Mouse (Mus musculus) hindbrain, postnatal 0 days (tissue): ENCODE measurements around the gene Praf2. TPM values are rescaled to one million over a fixed set of nuclear protein-coding genes. Genes with fewer than 3 reads are reported as not detected.
"Not testable (repeated sequence)": the region's sequence is repeated elsewhere in the genome, so short reads cannot be mapped to it uniquely, and the experiment has no call there.

Experiments used
- ATAC-seq: fragments of 200-750 bp; cut with Nextera tagmentation; 2 replicates; pipeline ENCODE4 v1.8.0; 2017; ENCODE audit warnings: mild to moderate bottlenecking, moderate TSS enrichment, moderate library complexity
- DNase-seq: peaks from one replicate; pipeline ENCODE4 v3.0.0-alpha.2; 2015; ENCODE audit warnings: low spot score
- H3K27ac ChIP-seq: fragments of 300-500 bp; sonication (generic); 2 replicates; pipeline ENCODE4 v1.5.1; 2014; ENCODE audit warnings: mild to moderate bottlenecking
- H3K27me3 ChIP-seq: fragments of 300-500 bp; sonication (generic); 2 replicates; pipeline ENCODE4 v1.6.1; 2014; ENCODE audit warnings: low read length, mixed read lengths; ENCODE audit not compliant: insufficient read depth
- H3K36me3 ChIP-seq: fragments of 300-500 bp; sonication (generic); 2 replicates; pipeline ENCODE4 v1.6.1; 2014; ENCODE audit warnings: low read length, mixed read lengths; ENCODE audit not compliant: insufficient read depth
- H3K4me1 ChIP-seq: fragments of 300-500 bp; sonication (generic); 2 replicates; pipeline ENCODE4 v1.6.1; 2014; ENCODE audit warnings: antibody characterized with exemption, low read length, mixed read lengths; ENCODE audit not compliant: insufficient read depth
- H3K4me2 ChIP-seq: fragments of 300-500 bp; sonication (generic); 2 replicates; pipeline ENCODE4 v1.6.1; 2014; ENCODE audit warnings: low read depth, mild to moderate bottlenecking, low read length, moderate library complexity, mixed read lengths
- H3K4me3 ChIP-seq: fragments of 300-500 bp; sonication (generic); 2 replicates; pipeline ENCODE4 v1.5.1; 2014; ENCODE audit warnings: low read length
- H3K9ac ChIP-seq: fragments of 300-500 bp; sonication (generic); replicated peaks from 2 replicates; pipeline ENCODE4 v1.6.1; 2014; ENCODE audit warnings: mild to moderate bottlenecking, low read length, moderate library complexity, mixed read lengths
- H3K9me3 ChIP-seq: fragments of 300-500 bp; sonication (generic); 2 replicates; pipeline ENCODE4 v1.6.1; 2016; ENCODE audit warnings: low read length, mixed read lengths
- CTCF ChIP-seq: IDR thresholded peaks from 2 replicates; pipeline ENCODE4 v1.5.1; 2016; ENCODE audit warnings: antibody characterized with exemption, control low read depth, low read depth
- WGBS: fragments of 180-500 bp; shearing (Covaris S2); extraction: QIAGEN DNeasy Blood & Tissue Kit; methylation state at CpG from one replicate; pipeline ENCODE4 v1.1.7; 2014; 5-methylcytosine and 5-hydroxymethylcytosine counted together
- polyA plus RNA-seq: library from polyadenylated mRNA; unstranded; fragments of >200 nt; fragmentation: Nextera tagmentation; extraction: Ambion mirVana; gene quantifications from 2 replicates; pipeline ENCODE4 v1.2.1, GENCODE M21; 2015
- total RNA-seq: library from RNA; depleted of rRNA; stranded (reverse); fragments of >200 nt; gene quantifications from 2 replicates; pipeline ENCODE4 v1.2.3, GENCODE M21; 2014

The Praf2 gene
- total and polyA plus RNA-seq, 2 experiments from 2014 or later, result 134 TPM

- no peak overlapping the region for H3K9ac ChIP-seq
- H3K27me3 ChIP-seq, result no peaks in the 10 kb centered on the region
- DNase-seq (no peak), ATAC-seq (no peak)
- WGBS, result 89% methylated on average over 8 of the region's 8 CpGs
- H3K4me2 ChIP-seq, result no peak overlapping the region
- H3K4me1 ChIP-seq, result no peaks in the 10 kb centered on the region
- H3K4me3 ChIP-seq, result no peak overlapping the region
- H3K27ac ChIP-seq, result no peak overlapping the region
- H3K36me3 ChIP-seq, result no peaks in the 10 kb centered on the region
- no peak for TF ChIP-seq CTCF
- no peaks in the 10 kb centered on the region for H3K9me3 ChIP-seq
These were observed 17.2 kb downstream of the Praf2 start for GRCm38 (mm10) chrX:7745429-7745828.

GRCm38 (mm10) chrX:7750432-7751116 lies 22.3 kb downstream of the Praf2 start, which contains the start of gene Ccdc120:
Gene Ccdc120, minus strand, starts transcription at chrX:7750905.
- TF ChIP-seq CTCF, result no peak
- Histone ChIP-seq H3K9ac (peak within 1 kb of the TSS; percentile 67), H3K27ac (peak within 1 kb of the TSS; percentile 58; the same call in 1 of the 2 replicates), H3K27me3 (no peaks in the 10 kb centered on the region), H3K4me1 (no peaks in the 10 kb centered on the region), H3K4me3 (peak within 1 kb of the TSS; percentile 61), H3K9me3 (no peaks in the 10 kb centered on the region), H3K36me3 (no peaks in the 10 kb centered on the region), H3K4me2 (peak within 1 kb of the TSS; percentile 56)
- WGBS, result 19% methylated on average over 47 of the region's 56 CpGs
- ATAC-seq (peak; percentile 90), DNase-seq (peak; percentile 93)

- peak; percentile 35 for TF ChIP-seq CTCF
- ATAC-seq, result not testable (repeated sequence)
- peak; percentile 53 for DNase-seq
These were observed 25.4 kb downstream of the Praf2 start for GRCm38 (mm10) chrX:7753627-7754026.

GRCm38 (mm10) chrX:7762137-7762920 lies 34.1 kb downstream of the Praf2 start, which contains the start of gene Tfe3:
Gene Tfe3, plus strand, starts transcription at chrX:7762560.
- H3K36me3 ChIP-seq, result no peaks in the 10 kb centered on the region
- no peaks in the 10 kb centered on the region for H3K9me3 ChIP-seq
- H3K4me1 ChIP-seq, result no peaks in the 10 kb centered on the region
- H3K27me3 ChIP-seq, result no peaks in the 10 kb centered on the region
- DNase-seq, result peak; percentile 95
- TF ChIP-seq CTCF, result no peak
- peak within 1 kb of the TSS; percentile 63 for H3K4me2 ChIP-seq
- H3K4me3 ChIP-seq, result peak within 1 kb of the TSS; percentile 59
- ATAC-seq, result peak; percentile 97
- 0 out of 2 replicates have a peak within 1 kb of the TSS, but pooled peaks have one; percentile 45 for H3K27ac ChIP-seq
- WGBS, result 26% methylated on average over 38 of the region's 38 CpGs
- peak within 1 kb of the TSS; percentile 56 for H3K9ac ChIP-seq

More at GRCm38 (mm10) chrX:7753627-7754026, 25.4 kb downstream of the Praf2 start:
- not testable (repeated sequence) for H3K4me1 ChIP-seq, H3K4me3 ChIP-seq, H3K27ac ChIP-seq, H3K9me3 ChIP-seq, H3K27me3 ChIP-seq, H3K9ac ChIP-seq, H3K4me2 ChIP-seq, H3K36me3 ChIP-seq
- WGBS, result 19% methylated on average over 3 of the region's 3 CpGs

- peak overlapping the region; percentile 59 for H3K4me3 ChIP-seq
- H3K27me3 ChIP-seq, result no peaks in the 10 kb centered on the region
- H3K36me3 ChIP-seq, result no peaks in the 10 kb centered on the region
- no peaks in the 10 kb centered on the region for H3K9me3 ChIP-seq
- no peaks in the 10 kb centered on the region for H3K4me1 ChIP-seq
- 38% methylated on average over 21 of the region's 21 CpGs for WGBS
- ATAC-seq (no peak; the same call in 1 of the 2 replicates), DNase-seq (peak; percentile 2)
- peak overlapping the region; percentile 63 for H3K4me2 ChIP-seq
- peak overlapping the region; percentile 56 for H3K9ac ChIP-seq
- no peak for TF ChIP-seq CTCF
- 0 out of 2 replicates have a peak overlapping the region, but pooled peaks have one; percentile 45 for H3K27ac ChIP-seq
These were observed 34.6 kb downstream of the Praf2 start for GRCm38 (mm10) chrX:7762921-7763197.

- no peaks in the 10 kb centered on the region for H3K36me3 ChIP-seq
- no peaks in the 10 kb centered on the region for H3K4me1 ChIP-seq
- no peak for TF ChIP-seq CTCF
- H3K9ac ChIP-seq, result peak overlapping the region; percentile 56; the same call in 1 of the 2 replicates
- no peak overlapping the region for H3K27ac ChIP-seq
- H3K4me2 ChIP-seq, result peak overlapping the region; percentile 63
- peak; percentile 10 for DNase-seq
- H3K27me3 ChIP-seq, result no peaks in the 10 kb centered on the region
- ATAC-seq, result no peak
- 19% methylated on average over 22 of the region's 22 CpGs for WGBS
- peak overlapping the region; percentile 59 for H3K4me3 ChIP-seq
- H3K9me3 ChIP-seq, result no peaks in the 10 kb centered on the region
These were observed 35.6 kb downstream of the Praf2 start for GRCm38 (mm10) chrX:7763631-7764393.
